Mouse (Mus musculus) C2C12 (cell line): ENCODE data around the gene Dtx3. TPM values are rescaled to one million over a fixed set of nuclear protein-coding genes. Genes with fewer than 3 reads are reported as not detected.
"Not testable (repeated sequence)": the region's sequence is repeated elsewhere in the genome, so short reads cannot be mapped to it uniquely, and the experiment has no call there.

ENCODE experiments used
- H3K27me3 ChIP-seq: one replicate; pipeline ENCODE4 v1.6.1; 2011; ENCODE audit not compliant: control insufficient read depth, insufficient read depth, insufficient read length
- H3K36me3 ChIP-seq: one replicate; pipeline ENCODE4 v1.6.1; 2011; ENCODE audit not compliant: control insufficient read depth, insufficient read depth
- H3K4me3 ChIP-seq: one replicate; pipeline ENCODE4 v1.5.1; 2011; ENCODE audit warnings: mild to moderate bottlenecking, control low read depth; ENCODE audit not compliant: poor library complexity, insufficient read depth, severe bottlenecking
- H3K79me2 ChIP-seq: one replicate; pipeline ENCODE4 v1.6.1; 2011; ENCODE audit not compliant: control insufficient read depth, insufficient read depth
- H3K79me3 ChIP-seq: one replicate; pipeline ENCODE4 v1.6.1; 2011; ENCODE audit warnings: low read depth, control low read depth
- H3ac ChIP-seq: one replicate; pipeline ENCODE3; 2011; ENCODE audit warnings: low read depth; ENCODE audit not compliant: control insufficient read depth, insufficient read length
- CEBPB ChIP-seq: IDR thresholded peaks from one replicate; pipeline ENCODE4 v1.6.1; 2011; ENCODE audit warnings: low read depth, mild to moderate bottlenecking, control low read depth, moderate library complexity
- CTCF ChIP-seq: IDR thresholded peaks from one replicate; pipeline ENCODE4 v1.5.1; 2011; ENCODE audit not compliant: control insufficient read depth, insufficient read depth, insufficient read length
- FOSL1 ChIP-seq: IDR thresholded peaks from one replicate; pipeline ENCODE4 v1.8.0; 2011; ENCODE audit warnings: mild to moderate bottlenecking, low read length; ENCODE audit not compliant: poor library complexity, insufficient read depth, severe bottlenecking
- MAX ChIP-seq: IDR thresholded peaks from one replicate; pipeline ENCODE4 v1.6.1; 2011; ENCODE audit warnings: mild to moderate bottlenecking, control low read depth
- MYOD1 ChIP-seq: IDR thresholded peaks from one replicate; pipeline ENCODE4 v1.6.1; 2011; ENCODE audit warnings: low read depth; ENCODE audit not compliant: control insufficient read depth, insufficient read length
- MYOG ChIP-seq: IDR thresholded peaks from one replicate; pipeline ENCODE4 v1.6.1; 2011; ENCODE audit not compliant: control insufficient read depth, insufficient read length; ENCODE audit errors: extremely low read depth
- USF1 ChIP-seq: IDR thresholded peaks from one replicate; pipeline ENCODE4 v1.6.1; 2011; ENCODE audit warnings: low read depth, mild to moderate bottlenecking, control low read depth, moderate library complexity
- polyA plus RNA-seq: library from polyadenylated mRNA; unstranded; fragments of >200 nt; fragmentation: generic; extraction: Trizol; gene quantifications from one replicate; pipeline ENCODE4 v1.2.1, GENCODE M21; 2012; ENCODE audit warnings: missing spikeins

Dtx3 gene
- polyA plus RNA-seq, 1 experiment, result 24.4 TPM

DNA sequence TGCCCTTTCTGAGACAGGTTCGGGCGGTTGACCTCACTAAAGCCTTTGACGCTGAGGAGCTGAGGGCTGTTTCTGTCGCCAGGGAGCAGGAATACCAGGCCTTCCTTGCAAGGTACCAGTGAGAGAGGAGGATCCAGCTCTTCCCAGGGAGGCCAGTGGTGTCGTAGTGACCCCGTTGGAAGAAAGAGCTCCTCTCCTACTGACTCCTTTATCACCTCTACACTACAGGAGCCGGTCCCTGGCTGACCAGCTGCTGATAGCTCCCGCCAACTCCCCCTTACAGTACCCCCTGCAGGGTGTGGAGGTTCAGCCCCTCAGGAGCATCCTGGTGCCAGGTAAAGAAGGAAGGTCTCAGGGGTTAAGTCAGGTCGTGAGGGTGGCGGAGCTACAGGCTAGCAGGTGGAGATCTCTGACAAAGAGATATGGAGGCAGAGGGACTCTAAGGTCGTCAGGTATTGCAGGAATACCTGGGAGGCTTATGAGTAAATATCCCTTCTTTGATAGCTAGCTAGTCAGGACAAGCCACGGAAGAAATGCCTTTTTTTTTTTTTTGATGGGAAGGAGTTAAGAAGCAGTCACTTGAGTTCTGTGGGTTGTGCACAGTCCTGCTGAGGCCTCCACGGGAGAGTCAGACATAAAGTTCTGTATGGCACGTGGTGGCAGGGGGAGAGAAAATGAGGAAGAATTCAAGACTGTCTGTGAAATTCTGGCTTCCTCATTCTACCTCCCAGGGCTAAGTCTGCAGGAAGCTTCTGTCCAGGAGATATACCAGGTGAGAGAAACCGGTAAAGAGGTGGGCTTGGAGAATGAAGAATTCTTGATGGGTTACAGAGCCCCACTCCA, 28.5 kb downstream of the Dtx3 start:
- H3K79me2 ChIP-seq, result no peaks in the 10 kb centered on the region
- H3K27me3 ChIP-seq, result no peaks in the 10 kb centered on the region
- no peaks in the 10 kb centered on the region for H3K36me3 ChIP-seq
- no peak overlapping the region for H3ac ChIP-seq
- H3K79me3 ChIP-seq, result no peaks in the 10 kb centered on the region
- no peak overlapping the region for H3K4me3 ChIP-seq
- TF ChIP-seq CTCF, result no peak
- TF ChIP-seq MYOG, result no peak
- no peak for TF ChIP-seq MAX
- TF ChIP-seq CEBPB, result no peak
- TF ChIP-seq FOSL1, result no peak
- TF ChIP-seq USF1, result no peak
- no peak for TF ChIP-seq MYOD1

DNA sequence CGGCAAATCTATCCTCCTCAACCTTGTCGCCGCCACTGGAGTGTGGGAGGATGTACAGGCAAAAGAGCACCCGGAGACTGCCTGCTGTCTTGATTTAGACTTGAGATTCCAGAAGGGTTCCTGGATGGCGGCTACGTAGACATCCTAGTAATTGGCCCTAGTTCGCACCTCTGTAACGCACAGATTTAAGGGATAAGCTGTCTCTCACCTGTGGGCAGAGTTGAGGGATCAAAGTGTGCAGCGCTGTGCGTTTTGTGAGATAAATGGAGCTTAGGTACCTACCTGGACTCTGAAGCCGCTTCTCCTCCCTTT, 29.2 kb downstream of the Dtx3 start:
- Histone ChIP-seq H3K27me3 (no peaks in the 10 kb centered on the region), H3ac (no peak overlapping the region), H3K36me3 (no peaks in the 10 kb centered on the region), H3K79me3 (no peaks in the 10 kb centered on the region), H3K79me2 (no peaks in the 10 kb centered on the region), H3K4me3 (peak overlapping the region; percentile 29)
- TF ChIP-seq MYOD1 (no peak), FOSL1 (no peak), CTCF (no peak), MYOG (no peak), CEBPB (no peak), MAX (no peak), USF1 (no peak)

DNA sequence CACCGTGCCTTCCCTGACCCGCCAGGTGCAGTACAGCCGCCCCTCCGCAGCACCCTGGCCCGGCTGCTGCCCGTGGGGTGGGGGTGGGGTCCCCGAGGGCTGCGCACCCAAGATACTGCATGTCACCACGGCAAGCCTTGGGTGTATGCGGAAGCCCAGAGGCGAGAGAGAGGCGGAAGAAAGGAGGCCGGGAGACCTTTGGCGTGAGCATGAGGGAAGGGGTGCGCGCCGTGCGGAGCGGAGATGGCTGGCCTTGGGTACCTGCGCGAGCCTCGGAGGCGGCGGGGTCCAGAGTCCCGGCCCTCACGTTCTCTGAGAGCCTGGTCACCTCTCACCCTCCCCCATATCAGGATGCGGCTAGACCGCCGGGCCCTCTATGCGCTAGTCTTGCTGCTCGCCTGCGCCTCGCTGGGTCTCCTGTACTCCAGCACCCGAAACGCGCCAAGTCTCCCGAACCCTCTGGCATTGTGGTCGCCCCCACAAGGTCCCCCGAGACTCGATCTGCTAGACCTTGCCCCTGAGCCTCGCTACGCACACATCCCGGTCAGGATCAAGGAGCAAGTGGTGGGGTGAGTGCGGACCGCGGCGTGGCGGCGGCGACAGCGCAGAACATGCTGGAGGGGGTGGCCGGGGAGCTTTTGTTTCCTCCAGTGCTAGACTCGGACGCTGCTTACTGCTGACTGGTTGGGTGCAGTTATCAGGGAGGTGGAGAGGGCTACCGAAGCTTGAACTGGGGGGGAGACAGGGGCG, 29.7 kb downstream of the Dtx3 start:
- Histone ChIP-seq H3K27me3 (no peaks in the 10 kb centered on the region), H3ac (peak overlapping the region; percentile 57), H3K79me2 (no peaks in the 10 kb centered on the region), H3K79me3 (no peaks in the 10 kb centered on the region), H3K36me3 (no peaks in the 10 kb centered on the region), H3K4me3 (peak overlapping the region; percentile 29)
- TF ChIP-seq CTCF, result no peak
- no peak for TF ChIP-seq CEBPB
- no peak for TF ChIP-seq MYOG
- TF ChIP-seq USF1, result no peak

DNA sequence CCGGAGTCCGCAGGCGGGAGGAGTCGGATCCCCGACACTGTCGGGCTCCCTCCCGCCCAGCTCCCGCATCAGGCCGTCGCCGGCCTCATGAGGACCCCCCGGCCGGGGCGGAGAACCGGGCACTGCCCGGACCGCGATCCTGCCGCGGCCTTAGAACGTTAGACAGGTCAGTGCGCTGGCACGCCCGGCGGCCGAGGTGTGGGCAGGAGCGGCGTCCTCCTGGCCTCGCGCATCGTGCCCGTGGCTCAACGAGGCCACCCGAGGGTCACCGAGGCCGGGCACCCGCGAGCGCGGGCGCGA, 30.2 kb downstream of the Dtx3 start:
- peak overlapping the region; percentile 29 for H3K4me3 ChIP-seq
- no peaks in the 10 kb centered on the region for H3K27me3 ChIP-seq
- H3K36me3 ChIP-seq, result no peaks in the 10 kb centered on the region
- no peaks in the 10 kb centered on the region for H3K79me2 ChIP-seq
- H3K79me3 ChIP-seq, result no peaks in the 10 kb centered on the region
- peak overlapping the region; percentile 57 for H3ac ChIP-seq
- no peak for TF ChIP-seq FOSL1
- no peak for TF ChIP-seq MYOG
- TF ChIP-seq USF1, result no peak
- TF ChIP-seq MAX, result no peak
- no peak for TF ChIP-seq MYOD1
- TF ChIP-seq CTCF, result no peak
- no peak for TF ChIP-seq CEBPB

DNA sequence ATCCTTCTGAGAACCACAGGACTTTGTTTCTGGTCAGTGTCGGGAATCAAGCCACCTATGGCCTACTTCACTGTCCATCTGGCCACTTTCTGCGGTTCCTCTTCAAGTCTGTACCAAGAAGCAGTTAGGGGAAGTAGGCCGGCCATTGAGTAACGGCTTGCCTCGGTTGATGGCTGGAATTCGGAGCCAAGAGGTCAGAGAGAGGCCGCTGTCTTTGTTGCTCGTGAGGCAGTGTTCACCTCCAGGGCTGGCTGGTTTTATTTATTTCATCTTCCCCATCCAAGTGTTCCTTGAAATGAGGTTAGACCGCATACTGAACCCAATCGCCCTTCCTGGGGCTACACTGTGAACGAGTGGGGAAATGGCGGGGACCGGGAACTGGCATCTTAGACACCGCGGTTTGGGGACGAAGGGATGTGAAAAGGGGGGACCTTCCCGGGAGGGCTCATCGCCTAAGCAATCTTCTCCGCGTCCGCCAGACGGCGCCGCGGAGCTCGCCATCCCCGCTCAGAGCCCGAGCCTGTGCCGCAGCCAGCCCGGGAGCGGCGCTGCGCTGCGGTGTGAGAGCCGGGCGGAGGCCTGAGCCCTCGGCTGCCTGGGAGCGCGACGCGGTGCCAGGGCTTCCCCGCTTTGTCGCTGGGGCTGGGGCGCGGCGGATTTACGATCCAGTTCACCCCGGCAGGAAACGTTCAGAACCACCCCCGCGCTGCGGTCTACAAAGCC, 30.7 kb downstream of the Dtx3 start, which contains the start of gene B4galnt1:
Gene B4galnt1, plus strand, starts transcription at position 595 of the 723 bp plus-strand sequence.
- TF ChIP-seq CTCF (peak; percentile 98), CEBPB (no peak)
- no peaks in the 10 kb centered on the region for H3K79me3 ChIP-seq
- H3K79me2 ChIP-seq, result no peaks in the 10 kb centered on the region
- peak within 1 kb of the TSS; percentile 29 for H3K4me3 ChIP-seq
- peak within 1 kb of the TSS; percentile 57 for H3ac ChIP-seq
- H3K27me3 ChIP-seq, result no peaks in the 10 kb centered on the region
- H3K36me3 ChIP-seq, result no peaks in the 10 kb centered on the region

DNA sequence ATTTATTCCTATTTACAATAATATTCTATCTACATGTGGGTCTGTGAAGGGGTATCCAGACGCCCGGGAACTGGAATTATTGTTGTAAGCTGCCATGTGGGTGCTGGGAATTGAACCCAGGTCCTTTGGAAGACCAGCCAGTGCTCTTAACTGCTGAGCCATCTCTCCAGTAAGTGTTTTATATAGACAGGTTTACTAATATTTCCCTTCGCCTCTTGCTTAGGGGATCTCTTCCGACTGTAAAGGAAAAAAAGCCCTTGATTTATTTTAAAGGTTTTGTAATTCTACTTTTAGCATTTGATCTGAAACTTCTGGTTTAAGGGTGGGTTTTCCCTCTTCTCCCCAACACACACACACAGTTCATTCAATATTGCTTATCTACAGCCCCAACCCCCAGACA, 31.3 kb downstream of the Dtx3 start:
- no peaks in the 10 kb centered on the region for H3K79me3 ChIP-seq
- TF ChIP-seq CTCF (no peak), MYOD1 (no peak), FOSL1 (no peak), CEBPB (no peak), MYOG (no peak), USF1 (no peak), MAX (no peak)
- H3K79me2 ChIP-seq, result no peaks in the 10 kb centered on the region
- no peaks in the 10 kb centered on the region for H3K36me3 ChIP-seq
- no peak overlapping the region for H3ac ChIP-seq
- no peaks in the 10 kb centered on the region for H3K27me3 ChIP-seq
- H3K4me3 ChIP-seq, result no peak overlapping the region

DNA sequence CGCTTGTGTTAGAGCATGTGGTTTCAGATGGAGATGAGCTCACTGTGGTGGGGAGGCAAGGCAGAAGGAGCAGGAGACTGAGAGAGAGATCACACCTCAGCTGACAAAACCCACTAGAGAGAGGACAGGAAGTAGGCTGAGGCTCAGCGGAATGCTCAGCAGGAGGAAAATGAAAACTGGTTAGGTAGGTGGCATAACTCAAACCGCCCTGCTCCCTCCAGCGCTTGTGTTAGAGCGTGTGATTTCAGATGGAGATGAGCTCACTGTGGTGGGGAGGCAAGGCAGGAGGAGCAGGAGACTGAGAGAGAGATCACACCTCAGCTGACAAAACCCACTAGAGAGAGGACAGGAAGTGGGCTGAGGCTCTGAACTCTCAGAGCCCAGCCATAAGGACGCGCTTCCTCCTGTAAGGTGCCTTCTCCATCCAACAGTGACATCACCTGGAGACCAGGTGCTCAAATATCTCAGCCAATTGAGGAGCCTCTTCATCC, 32.7 kb downstream of the Dtx3 start:
- not testable (repeated sequence) for H3K36me3 ChIP-seq, H3K79me3 ChIP-seq, H3ac ChIP-seq, H3K79me2 ChIP-seq, H3K27me3 ChIP-seq, H3K4me3 ChIP-seq
